Mouse (Mus musculus): Measurements from ENCODE around the gene Ccdc159. TPM values are rescaled to one million over a fixed set of nuclear protein-coding genes. Genes with fewer than 3 reads are reported as not detected.

Gene Ccdc159
- total and polyA plus RNA-seq, 2 experiments: 7.6 to 11.6 TPM

DNA sequence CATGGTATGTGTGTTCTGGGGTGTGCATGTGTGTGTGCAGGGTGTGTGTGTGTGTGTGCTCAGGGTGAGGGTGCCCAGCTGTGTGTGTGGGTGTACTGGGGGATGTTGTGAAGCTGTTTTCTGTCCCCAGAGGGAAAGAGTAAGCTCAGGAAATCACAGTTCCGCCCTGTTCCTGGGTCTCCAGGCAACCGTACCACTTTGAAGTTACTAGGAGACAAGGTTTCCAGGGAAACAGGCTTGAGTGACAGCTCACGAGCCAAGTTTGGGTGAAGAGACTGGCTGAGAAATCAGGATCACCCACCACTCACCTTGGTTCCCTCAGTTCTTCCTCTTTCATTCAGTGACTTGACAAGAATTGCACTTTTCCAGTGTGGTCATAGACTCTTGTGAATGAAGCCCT lies 26.3 kb downstream of the Ccdc159 start:
- WGBS: 69% methylated on average over 3 of the region's 3 CpGs
- Histone ChIP-seq H3K79me2 (ENCODE audit: control insufficient read depth, insufficient read depth, low read length) (no peaks in the 10 kb centered on the region), H3K4me3 (ENCODE audit: insufficient read depth, low read depth, low read length) (no peak overlapping the region), H3K27ac (replicated peaks; ENCODE audit: insufficient read depth, low read depth, low read length) (no peak overlapping the region), H3K36me3 (ENCODE audit: control insufficient read depth, insufficient read depth, low read length) (no peaks in the 10 kb centered on the region), H3K9ac (ENCODE audit: low read depth, low read length) (no peak overlapping the region), H3K27me3 (ENCODE audit: control insufficient read depth, insufficient read depth, low read length) (no peaks in the 10 kb centered on the region), H3K4me1 (ENCODE audit: control insufficient read depth, insufficient read depth, low read length) (no peaks in the 10 kb centered on the region)
- no peak for DNase-seq (ENCODE audit: extremely low read depth, low read depth, low spot score)
- TF ChIP-seq CTCF (IDR thresholded peaks at IDR 0.05; ENCODE audit: low read depth, low read length): no peak
- TF ChIP-seq POLR2A (IDR thresholded peaks at IDR 0.05; ENCODE audit: extremely low read depth, insufficient read depth, low read length): no peak

GRCm38 (mm10) chr9:21954635-21955034 lies 27.4 kb downstream of the Ccdc159 start:
- 62% methylated on average over 3 of the region's 3 CpGs for WGBS
- H3K27me3 ChIP-seq (ENCODE audit: control insufficient read depth, insufficient read depth, low read length): no peaks in the 10 kb centered on the region
- no peak for TF ChIP-seq CTCF (IDR thresholded peaks at IDR 0.05; ENCODE audit: low read depth, low read length)
- no peak for TF ChIP-seq POLR2A (IDR thresholded peaks at IDR 0.05; ENCODE audit: extremely low read depth, insufficient read depth, low read length)
- no peaks in the 10 kb centered on the region for H3K36me3 ChIP-seq (ENCODE audit: control insufficient read depth, insufficient read depth, low read length)
- DNase-seq (ENCODE audit: extremely low read depth, low read depth, low spot score): no peak
- H3K79me2 ChIP-seq (ENCODE audit: control insufficient read depth, insufficient read depth, low read length): no peaks in the 10 kb centered on the region
- no peak overlapping the region for H3K27ac ChIP-seq (replicated peaks; ENCODE audit: insufficient read depth, low read depth, low read length)
- no peak overlapping the region for H3K9ac ChIP-seq (ENCODE audit: low read depth, low read length)
- H3K4me1 ChIP-seq (ENCODE audit: control insufficient read depth, insufficient read depth, low read length): no peaks in the 10 kb centered on the region
- no peak overlapping the region for H3K4me3 ChIP-seq (ENCODE audit: insufficient read depth, low read depth, low read length)

GRCm38 (mm10) chr9:21955225-21955569 lies 27.9 kb downstream of the Ccdc159 start:
- Histone ChIP-seq H3K4me3 (ENCODE audit: insufficient read depth, low read depth, low read length) (peak overlapping the region; percentile 57), H3K27ac (replicated peaks; ENCODE audit: insufficient read depth, low read depth, low read length) (peak overlapping the region; percentile 72), H3K4me1 (ENCODE audit: control insufficient read depth, insufficient read depth, low read length) (no peaks in the 10 kb centered on the region), H3K9ac (ENCODE audit: low read depth, low read length) (peak overlapping the region; percentile 73), H3K79me2 (ENCODE audit: control insufficient read depth, insufficient read depth, low read length) (no peaks in the 10 kb centered on the region), H3K27me3 (ENCODE audit: control insufficient read depth, insufficient read depth, low read length) (no peaks in the 10 kb centered on the region), H3K36me3 (ENCODE audit: control insufficient read depth, insufficient read depth, low read length) (no peaks in the 10 kb centered on the region)
- WGBS: 3% methylated on average over 18 of the region's 18 CpGs
- TF ChIP-seq CTCF (IDR thresholded peaks at IDR 0.05; ENCODE audit: low read depth, low read length) (peak; percentile 58), POLR2A (IDR thresholded peaks at IDR 0.05; ENCODE audit: extremely low read depth, insufficient read depth, low read length) (no peak)
- no peak for DNase-seq (ENCODE audit: extremely low read depth, low read depth, low spot score)

DNA sequence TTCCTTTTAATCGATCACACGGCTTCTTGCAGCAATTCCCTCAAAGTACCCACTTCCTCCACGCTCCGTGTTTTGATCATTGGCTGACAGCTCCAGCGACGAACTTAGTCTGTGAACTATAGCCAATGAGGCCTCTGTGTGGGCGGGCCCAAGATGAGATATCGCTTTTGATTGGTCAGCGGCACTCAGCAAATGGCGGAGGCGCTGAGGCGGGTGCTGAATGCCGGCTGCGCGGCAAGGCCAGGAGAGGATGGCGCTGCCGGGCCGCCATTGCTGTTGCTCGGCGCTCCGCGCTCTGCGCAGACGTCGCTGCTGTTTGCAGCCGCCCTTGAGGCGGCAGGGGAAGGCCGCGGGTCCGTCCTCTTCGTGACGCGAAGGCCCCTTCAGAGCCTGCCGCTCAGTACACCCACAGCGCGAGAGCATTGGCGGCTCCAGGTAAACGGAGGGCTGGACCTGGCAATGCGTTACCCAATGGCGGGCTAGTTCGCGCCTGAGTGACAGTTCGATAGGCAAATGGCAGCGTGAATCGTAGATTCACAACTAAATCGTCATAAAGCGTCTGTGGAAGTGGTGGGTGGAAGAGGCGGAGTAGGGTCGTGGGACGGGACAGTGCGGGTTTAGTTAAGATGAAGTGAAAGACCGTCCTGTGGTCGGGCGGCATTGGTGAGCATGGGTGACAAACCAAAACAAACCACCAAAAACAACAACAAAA lies 28.5 kb downstream of the Ccdc159 start, which contains the start of gene Swsap1:
Swsap1 (plus strand) TSS at position 186 of the 712 bp plus-strand sequence.
- no peaks in the 10 kb centered on the region for H3K36me3 ChIP-seq (ENCODE audit: control insufficient read depth, insufficient read depth, low read length)
- H3K4me1 ChIP-seq (ENCODE audit: control insufficient read depth, insufficient read depth, low read length): no peaks in the 10 kb centered on the region
- peak; percentile 89 for DNase-seq (ENCODE audit: extremely low read depth, low read depth, low spot score)
- peak within 1 kb of the TSS; percentile 73 for H3K9ac ChIP-seq (ENCODE audit: low read depth, low read length)
- TF ChIP-seq CTCF (IDR thresholded peaks at IDR 0.05; ENCODE audit: low read depth, low read length) (no peak), POLR2A (IDR thresholded peaks at IDR 0.05; ENCODE audit: extremely low read depth, insufficient read depth, low read length) (0 out of 2 replicates have a peak, but pooled peaks have one; percentile 22)
- H3K27me3 ChIP-seq (ENCODE audit: control insufficient read depth, insufficient read depth, low read length): no peaks in the 10 kb centered on the region
- no peaks in the 10 kb centered on the region for H3K79me2 ChIP-seq (ENCODE audit: control insufficient read depth, insufficient read depth, low read length)
- H3K27ac ChIP-seq (replicated peaks; ENCODE audit: insufficient read depth, low read depth, low read length): peak within 1 kb of the TSS; percentile 82
- H3K4me3 ChIP-seq (ENCODE audit: insufficient read depth, low read depth, low read length): peak within 1 kb of the TSS; percentile 63
- WGBS: under 1% methylated on average over 54 of the region's 54 CpGs

GRCm38 (mm10) chr9:21958372-21958771 lies 31.1 kb downstream of the Ccdc159 start:
- WGBS: 84% methylated on average over 5 of the region's 5 CpGs

DNA sequence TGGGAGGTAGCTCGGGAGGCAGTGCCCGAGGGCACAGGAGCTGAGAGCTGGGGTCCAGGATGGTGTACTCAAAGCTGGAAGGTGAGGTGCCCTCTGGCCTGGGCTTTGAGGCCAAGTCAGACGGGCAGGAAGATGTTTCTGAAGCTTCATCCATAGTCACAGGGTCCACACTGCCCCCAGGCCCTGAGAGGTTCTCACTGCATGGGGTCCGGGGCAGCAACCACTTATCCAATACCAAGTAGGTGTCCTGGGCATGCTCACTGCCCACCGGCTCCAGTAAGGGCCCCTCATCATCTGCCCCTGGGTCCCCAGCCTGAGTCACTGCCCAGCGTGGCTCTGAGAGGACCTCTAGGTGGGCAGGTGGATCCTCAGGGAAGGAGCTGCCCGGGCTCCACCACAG lies 32.0 kb downstream of the Ccdc159 start:
- 93% methylated on average over 7 of the region's 7 CpGs for WGBS

More at GRCm38 (mm10) chr9:21958372-21958771, 31.1 kb downstream of the Ccdc159 start:
- H3K4me1 ChIP-seq (ENCODE audit: control insufficient read depth, insufficient read depth, low read length): no peaks in the 10 kb centered on the region
- DNase-seq (ENCODE audit: extremely low read depth, low read depth, low spot score): no peak
- TF ChIP-seq POLR2A (IDR thresholded peaks at IDR 0.05; ENCODE audit: extremely low read depth, insufficient read depth, low read length): no peak
- no peak for TF ChIP-seq CTCF (IDR thresholded peaks at IDR 0.05; ENCODE audit: low read depth, low read length)
- no peak overlapping the region for H3K4me3 ChIP-seq (ENCODE audit: insufficient read depth, low read depth, low read length)
- H3K27ac ChIP-seq (replicated peaks; ENCODE audit: insufficient read depth, low read depth, low read length): no peak overlapping the region
- no peaks in the 10 kb centered on the region for H3K36me3 ChIP-seq (ENCODE audit: control insufficient read depth, insufficient read depth, low read length)
- H3K79me2 ChIP-seq (ENCODE audit: control insufficient read depth, insufficient read depth, low read length): no peaks in the 10 kb centered on the region
- H3K27me3 ChIP-seq (ENCODE audit: control insufficient read depth, insufficient read depth, low read length): peaks cover 6% of the 10 kb centered on the region
- no peak overlapping the region for H3K9ac ChIP-seq (ENCODE audit: low read depth, low read length)

More for the DNA sequence above, 32.0 kb downstream of the Ccdc159 start:
- no peaks in the 10 kb centered on the region for H3K79me2 ChIP-seq (ENCODE audit: control insufficient read depth, insufficient read depth, low read length)
- no peaks in the 10 kb centered on the region for H3K4me1 ChIP-seq (ENCODE audit: control insufficient read depth, insufficient read depth, low read length)
- DNase-seq (ENCODE audit: extremely low read depth, low read depth, low spot score): no peak
- no peak overlapping the region for H3K4me3 ChIP-seq (ENCODE audit: insufficient read depth, low read depth, low read length)
- no peak overlapping the region for H3K9ac ChIP-seq (ENCODE audit: low read depth, low read length)
- no peak overlapping the region for H3K27ac ChIP-seq (replicated peaks; ENCODE audit: insufficient read depth, low read depth, low read length)
- no peaks in the 10 kb centered on the region for H3K36me3 ChIP-seq (ENCODE audit: control insufficient read depth, insufficient read depth, low read length)
- TF ChIP-seq CTCF (IDR thresholded peaks at IDR 0.05; ENCODE audit: low read depth, low read length) (no peak), POLR2A (IDR thresholded peaks at IDR 0.05; ENCODE audit: extremely low read depth, insufficient read depth, low read length) (no peak)
- H3K27me3 ChIP-seq (ENCODE audit: control insufficient read depth, insufficient read depth, low read length): peaks cover 6% of the 10 kb centered on the region
